Mouse (Mus musculus): Measurements from ENCODE around the gene Ttc19.
A peak's percentile ranks its signal among the peaks of the same experiment; 100 is the strongest.

Gene Ttc19

GRCm38 (mm10) chr11:62280675-62281600 is at the start of gene Ttc19, which contains the start of gene Zswim7:
Ttc19 (plus strand) TSS chr11:62281473.
Zswim7 (minus strand) TSS chr11:62281375.
- peak; percentile 78 for DNase-seq (ENCODE audit: low spot score)

DNA sequence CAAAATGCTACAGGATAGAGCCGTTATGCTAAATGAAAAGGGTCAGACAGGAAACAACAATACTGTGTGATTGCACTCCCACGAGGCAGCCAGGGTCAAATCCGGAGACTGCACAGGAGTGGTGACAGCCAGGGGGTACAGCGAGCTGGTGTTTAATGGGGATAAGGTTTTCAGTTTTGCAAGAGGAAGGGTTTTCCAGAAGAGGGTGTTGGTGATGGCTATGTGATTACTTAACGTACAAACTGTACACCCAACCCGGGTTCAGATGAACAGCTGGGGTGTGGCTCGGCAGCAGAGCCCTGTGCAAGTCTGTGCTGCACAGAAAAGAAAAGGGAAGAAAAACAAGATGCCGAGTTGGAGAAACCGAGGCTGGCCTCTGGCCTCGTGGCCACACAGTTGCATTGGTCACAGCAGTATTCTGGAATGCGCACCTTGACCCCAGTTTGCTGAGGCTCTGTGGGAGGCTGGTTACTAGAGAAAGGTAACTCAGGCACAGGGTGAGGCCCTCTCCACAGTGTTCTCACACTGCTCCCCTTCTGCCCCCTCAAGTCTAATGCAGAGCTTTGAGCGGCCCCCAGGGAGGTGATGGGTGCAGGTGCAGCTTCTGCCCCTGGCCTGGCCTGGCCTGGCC is 40.5 kb upstream of the Ttc19 start:
- no peak for DNase-seq (ENCODE audit: low spot score)

DNA sequence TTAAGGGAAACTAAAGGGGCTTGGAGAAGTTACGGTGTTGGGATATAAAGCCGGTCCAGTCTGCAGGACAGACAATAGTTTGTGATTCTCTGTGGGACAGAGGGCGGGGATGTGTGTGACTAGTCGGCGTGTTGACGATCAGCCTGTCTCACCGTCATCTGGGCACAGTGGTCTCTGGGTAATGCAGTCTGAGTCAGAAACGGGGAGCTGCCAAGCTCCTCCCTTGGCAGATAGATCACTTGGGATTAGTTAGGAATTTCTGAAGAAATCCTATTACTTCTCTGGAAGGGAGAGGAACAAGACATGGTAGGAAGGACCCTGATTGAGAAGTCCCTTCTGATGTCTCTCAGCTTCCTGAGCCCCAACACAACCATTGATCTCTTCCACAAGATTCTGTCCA is 37.4 kb upstream of the Ttc19 start:
- DNase-seq (ENCODE audit: low spot score): no peak

DNA sequence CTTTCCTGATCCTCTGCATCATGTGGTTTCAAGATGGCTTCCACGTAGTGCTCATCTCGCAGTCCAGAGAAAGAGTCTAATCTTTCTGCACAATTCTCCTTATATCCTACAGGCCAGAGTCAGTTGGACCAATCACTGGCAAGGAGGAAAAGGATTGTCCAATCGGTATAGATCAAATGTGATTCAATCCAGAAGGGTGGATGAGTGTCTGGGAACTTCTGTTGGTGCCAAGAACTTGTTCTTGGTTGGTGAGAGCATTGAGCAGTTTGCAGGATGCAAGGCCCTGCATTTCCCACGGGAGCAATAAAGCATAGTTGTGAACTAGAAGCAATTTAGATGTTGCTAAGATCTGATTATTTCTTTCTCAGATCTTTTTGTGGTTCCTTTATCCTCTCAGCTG is 36.8 kb upstream of the Ttc19 start:
- no peak for DNase-seq (ENCODE audit: low spot score)

GRCm38 (mm10) chr11:62247759-62248400 is 33.4 kb upstream of the Ttc19 start:
- no peak for DNase-seq (ENCODE audit: low spot score)

DNA sequence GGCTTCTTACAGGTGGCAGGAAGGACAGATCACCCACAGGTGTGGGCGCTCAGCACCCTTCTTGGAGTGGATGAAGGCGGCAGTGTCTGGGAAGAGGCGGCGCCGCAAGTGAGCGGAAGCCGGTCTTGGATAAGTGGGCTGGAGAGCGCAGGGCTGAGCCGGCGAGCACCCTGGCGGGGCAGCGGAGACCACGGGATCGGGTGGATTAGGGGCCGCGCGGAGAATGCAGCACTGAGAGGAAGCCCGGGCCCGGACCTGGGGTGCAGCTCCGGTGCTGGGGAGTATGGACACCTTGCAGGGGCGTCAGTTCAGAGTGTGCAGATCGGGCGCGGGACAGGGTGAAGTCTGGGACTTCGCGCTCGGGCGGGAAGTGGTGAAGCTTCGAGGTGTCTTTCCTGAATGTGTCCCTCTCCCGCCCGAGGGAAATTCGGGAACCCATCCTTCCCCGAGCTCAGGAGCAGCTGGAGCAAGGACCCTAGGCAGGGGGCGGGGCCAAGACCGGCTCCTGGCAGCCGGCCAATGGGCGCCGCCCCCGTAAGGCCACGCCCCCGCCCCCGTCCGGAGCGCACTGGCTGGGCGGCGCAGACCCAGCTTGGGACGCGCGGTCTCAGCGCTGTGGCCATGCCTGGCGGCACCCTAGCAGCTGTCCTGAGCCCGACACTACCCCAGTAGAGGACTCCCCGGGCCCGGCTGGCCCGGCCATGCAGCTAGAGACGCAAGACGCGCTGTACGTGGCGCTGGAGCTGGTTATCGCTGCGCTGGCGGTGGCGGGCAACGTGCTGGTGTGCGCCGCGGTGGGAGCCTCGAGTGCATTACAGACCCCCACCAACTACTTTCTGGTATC is 32.6 kb upstream of the Ttc19 start, which contains the start of gene Adora2b:
Adora2b (plus strand) TSS at position 584 of the 844 bp plus-strand sequence.
- DNase-seq (ENCODE audit: low spot score): no peak

DNA sequence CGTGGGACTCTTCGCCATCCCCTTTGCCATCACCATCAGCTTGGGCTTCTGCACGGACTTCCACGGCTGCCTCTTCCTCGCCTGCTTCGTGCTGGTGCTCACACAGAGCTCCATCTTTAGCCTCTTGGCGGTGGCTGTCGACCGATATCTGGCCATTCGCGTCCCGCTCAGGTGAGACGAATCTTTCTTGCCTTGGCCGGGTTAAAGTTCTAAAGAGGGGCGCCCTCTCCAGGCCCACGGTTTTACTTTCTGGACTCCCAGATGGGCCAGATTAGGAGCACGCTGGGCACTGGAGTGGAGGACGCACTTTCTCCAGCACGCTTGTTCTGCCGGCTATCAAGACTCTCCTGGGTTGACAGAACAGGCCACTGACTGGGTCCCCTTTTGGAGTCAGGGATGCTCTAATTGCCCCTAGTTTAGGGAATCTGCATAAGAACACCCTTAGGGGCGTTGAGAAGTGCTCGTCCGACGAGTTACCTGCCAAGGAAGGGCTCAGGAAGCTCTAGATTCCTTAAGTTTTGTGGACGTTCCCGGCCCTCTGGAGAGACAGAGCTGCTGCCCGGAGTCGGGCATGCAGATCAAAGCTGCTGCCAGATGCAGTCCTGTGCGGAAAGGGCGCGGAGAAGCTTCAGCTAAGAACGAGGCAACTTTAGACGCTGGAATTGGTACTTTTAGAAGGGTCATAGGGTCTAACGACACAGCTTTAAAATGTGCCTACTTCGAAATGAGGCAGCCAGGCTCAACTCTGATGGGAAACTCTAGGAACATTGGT is 31.8 kb upstream of the Ttc19 start:
- DNase-seq (ENCODE audit: low spot score): no peak

GRCm38 (mm10) chr11:62251047-62251446 is 30.2 kb upstream of the Ttc19 start:
- no peak for DNase-seq (ENCODE audit: low spot score)

- DNase-seq (ENCODE audit: low spot score): no peak
Measured at GRCm38 (mm10) chr11:62253380-62253779, 27.9 kb upstream of the Ttc19 start.

DNA sequence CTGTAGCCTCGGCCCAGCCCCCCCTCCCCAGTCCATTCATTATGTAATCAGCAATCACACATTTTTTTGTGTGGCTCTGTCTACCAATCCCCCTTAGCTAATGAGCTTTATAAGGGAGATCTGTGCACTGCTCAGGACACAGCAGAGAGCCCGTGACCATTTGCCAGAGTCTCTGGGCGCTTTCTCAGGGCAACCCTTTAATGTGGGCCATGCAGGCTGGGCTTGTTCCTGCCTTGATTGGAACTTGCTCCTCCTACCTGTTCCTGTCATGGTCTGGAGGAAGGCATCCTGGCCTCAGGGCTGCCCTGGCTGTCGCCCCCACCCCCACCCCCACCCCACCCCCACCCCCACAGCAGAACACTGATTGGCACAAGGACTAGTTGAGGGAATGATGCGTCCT is 22.1 kb upstream of the Ttc19 start:
- DNase-seq (ENCODE audit: low spot score): no peak

GRCm38 (mm10) chr11:62263599-62263998 is 17.7 kb upstream of the Ttc19 start:
- DNase-seq (ENCODE audit: low spot score): no peak

- DNase-seq (ENCODE audit: low spot score): no peak
Measured at GRCm38 (mm10) chr11:62264018-62264417, 17.3 kb upstream of the Ttc19 start.

GRCm38 (mm10) chr11:62265642-62266041 is 15.6 kb upstream of the Ttc19 start:
- no peak for DNase-seq (ENCODE audit: low spot score)

GRCm38 (mm10) chr11:62266466-62267214 is 14.6 kb upstream of the Ttc19 start:
- no peak for DNase-seq (ENCODE audit: low spot score)

DNA sequence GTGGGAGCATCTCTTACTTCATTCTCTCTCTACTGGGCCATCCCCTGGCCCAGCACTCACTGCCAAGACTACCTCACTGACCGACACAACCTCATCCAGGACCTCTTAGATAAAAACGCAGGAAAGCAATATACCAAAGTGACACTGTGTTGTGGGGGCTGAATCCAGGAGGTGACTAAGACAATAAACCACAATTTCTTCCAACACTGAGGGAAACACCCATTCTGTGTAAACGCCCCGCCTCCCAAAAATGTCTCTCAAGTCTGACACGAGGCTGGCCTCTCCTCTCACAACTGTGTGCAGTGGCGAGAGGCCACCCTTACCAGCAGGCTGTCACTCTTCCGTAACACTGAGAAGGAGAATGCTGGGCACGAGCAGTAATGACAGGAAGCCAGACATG is 12.9 kb upstream of the Ttc19 start:
- no peak for DNase-seq (ENCODE audit: low spot score)

GRCm38 (mm10) chr11:62269097-62269496 is 12.2 kb upstream of the Ttc19 start:
- DNase-seq (ENCODE audit: low spot score): no peak

DNA sequence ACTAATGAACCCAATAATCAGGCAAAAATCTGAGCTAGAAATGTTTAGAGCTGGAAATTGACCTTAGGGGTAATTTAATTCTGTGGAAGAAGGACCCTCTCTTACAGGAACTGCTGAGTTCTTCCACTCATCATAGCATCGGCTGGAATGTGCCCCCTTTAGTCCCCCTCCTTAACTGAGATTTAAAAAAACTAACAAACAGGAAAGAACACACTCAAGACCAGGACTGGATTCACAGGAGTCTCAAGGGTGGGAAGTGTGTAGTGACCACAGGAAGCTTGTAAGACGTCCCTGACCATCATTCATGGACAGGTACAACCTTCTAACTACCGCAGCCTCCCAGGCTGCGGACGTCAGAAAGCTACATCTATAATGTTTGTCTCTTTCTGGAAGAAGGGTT is 10.4 kb upstream of the Ttc19 start:
- DNase-seq (ENCODE audit: low spot score): no peak

GRCm38 (mm10) chr11:62277086-62277485 is 4.2 kb upstream of the Ttc19 start:
- DNase-seq (ENCODE audit: low spot score): no peak

GRCm38 (mm10) chr11:62278027-62278426 is 3.2 kb upstream of the Ttc19 start:
- no peak for DNase-seq (ENCODE audit: low spot score)

GRCm38 (mm10) chr11:62281601-62281997 is 326 bp downstream of the Ttc19 start:
- DNase-seq (ENCODE audit: low spot score): no peak

All from layer of hippocampus, adult 9-10 months (tissue).